Mouse (Mus musculus): Measurements from ENCODE around the gene Il6. TPM values are rescaled to one million over a fixed set of nuclear protein-coding genes. Genes with fewer than 3 reads are reported as not detected.

The Il6 gene
- polyA plus RNA-seq (2014; fragmentation: Illumina TruSeq; extraction: RNeasy Lipid Tissue Mini Kit (QIAGEN cat#74804); ENCODE audit: low read depth, low replicate concordance): not detected

DNA sequence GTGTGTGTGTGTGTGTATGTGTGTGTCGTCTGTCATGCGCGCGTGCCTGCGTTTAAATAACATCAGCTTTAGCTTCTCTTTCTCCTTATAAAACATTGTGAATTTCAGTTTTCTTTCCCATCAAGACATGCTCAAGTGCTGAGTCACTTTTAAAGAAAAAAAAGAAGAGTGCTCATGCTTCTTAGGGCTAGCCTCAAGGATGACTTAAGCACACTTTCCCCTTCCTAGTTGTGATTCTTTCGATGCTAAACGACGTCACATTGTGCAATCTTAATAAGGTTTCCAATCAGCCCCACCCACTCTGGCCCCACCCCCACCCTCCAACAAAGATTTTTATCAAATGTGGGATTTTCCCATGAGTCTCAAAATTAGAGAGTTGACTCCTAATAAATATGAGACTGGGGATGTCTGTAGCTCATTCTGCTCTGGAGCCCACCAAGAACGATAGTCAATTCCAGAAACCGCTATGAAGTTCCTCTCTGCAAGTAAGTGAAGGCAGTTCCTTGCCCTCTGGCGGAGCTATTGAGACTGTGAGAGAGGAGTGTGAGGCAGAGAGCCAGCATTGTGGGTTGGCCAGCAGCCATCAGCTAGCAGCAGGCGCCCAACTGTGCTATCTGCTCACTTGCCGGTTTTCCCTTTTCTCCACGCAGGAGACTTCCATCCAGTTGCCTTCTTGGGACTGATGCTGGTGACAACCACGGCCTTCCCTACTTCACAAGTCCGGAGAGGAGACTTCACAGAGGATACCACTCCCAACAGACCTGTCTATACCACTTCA, at the start of gene Il6:
Il6 (plus strand) TSS at position 389 of the 778 bp plus-strand sequence.

Other genes starting within 250 kb of the Il6 start
- gene Tyms, start 60.5 kb downstream of the Il6 start, polyA plus RNA-seq (2014; fragmentation: Illumina TruSeq; extraction: RNeasy Lipid Tissue Mini Kit (QIAGEN cat#74804); ENCODE audit: low read depth, low replicate concordance): 2.3 TPM
- not detected for gene Garem2, start 92.0 kb downstream of the Il6 start, polyA plus RNA-seq (2014; fragmentation: Illumina TruSeq; extraction: RNeasy Lipid Tissue Mini Kit (QIAGEN cat#74804); ENCODE audit: low read depth, low replicate concordance)
- gene 3110082J24Rik, start 93.0 kb downstream of the Il6 start, polyA plus RNA-seq (2014; fragmentation: Illumina TruSeq; extraction: RNeasy Lipid Tissue Mini Kit (QIAGEN cat#74804); ENCODE audit: low read depth, low replicate concordance): not detected
- gene Hadha, start 142.0 kb downstream of the Il6 start, polyA plus RNA-seq (2014; fragmentation: Illumina TruSeq; extraction: RNeasy Lipid Tissue Mini Kit (QIAGEN cat#74804); ENCODE audit: low read depth, low replicate concordance): 1,067 TPM
- gene Hadhb, start 142.1 kb downstream of the Il6 start, polyA plus RNA-seq (2014; fragmentation: Illumina TruSeq; extraction: RNeasy Lipid Tissue Mini Kit (QIAGEN cat#74804); ENCODE audit: low read depth, low replicate concordance): 2,267 TPM
- not detected for gene Adgrf3, start 192.6 kb downstream of the Il6 start, polyA plus RNA-seq (2014; fragmentation: Illumina TruSeq; extraction: RNeasy Lipid Tissue Mini Kit (QIAGEN cat#74804); ENCODE audit: low read depth, low replicate concordance)
- gene Selenoi, start 219.5 kb downstream of the Il6 start, polyA plus RNA-seq (2014; fragmentation: Illumina TruSeq; extraction: RNeasy Lipid Tissue Mini Kit (QIAGEN cat#74804); ENCODE audit: low read depth, low replicate concordance): 10.6 TPM

All from heart, adult 10 weeks (tissue).